Mouse (Mus musculus): ENCODE results near the gene Slc4a4.

Slc4a4 gene

GRCm38 (mm10) chr5:89278309-89278708 is 391.7 kb downstream of the Slc4a4 start:
- no peak for DNase-seq (ENCODE audit: low read depth, low spot score)

GRCm38 (mm10) chr5:89280312-89280863 is 393.8 kb downstream of the Slc4a4 start:
- no peak for DNase-seq (ENCODE audit: low read depth, low spot score)
